Mouse (Mus musculus) fibroblast of lung, adult 2 months (primary cell): Measurements from ENCODE around the gene Dnajc8.

Experiments used
- DNase-seq: peaks from one replicate; pipeline ENCODE4 v3.0.0-alpha.2; 2011; ENCODE audit warnings: low read depth

Gene Dnajc8

DNA sequence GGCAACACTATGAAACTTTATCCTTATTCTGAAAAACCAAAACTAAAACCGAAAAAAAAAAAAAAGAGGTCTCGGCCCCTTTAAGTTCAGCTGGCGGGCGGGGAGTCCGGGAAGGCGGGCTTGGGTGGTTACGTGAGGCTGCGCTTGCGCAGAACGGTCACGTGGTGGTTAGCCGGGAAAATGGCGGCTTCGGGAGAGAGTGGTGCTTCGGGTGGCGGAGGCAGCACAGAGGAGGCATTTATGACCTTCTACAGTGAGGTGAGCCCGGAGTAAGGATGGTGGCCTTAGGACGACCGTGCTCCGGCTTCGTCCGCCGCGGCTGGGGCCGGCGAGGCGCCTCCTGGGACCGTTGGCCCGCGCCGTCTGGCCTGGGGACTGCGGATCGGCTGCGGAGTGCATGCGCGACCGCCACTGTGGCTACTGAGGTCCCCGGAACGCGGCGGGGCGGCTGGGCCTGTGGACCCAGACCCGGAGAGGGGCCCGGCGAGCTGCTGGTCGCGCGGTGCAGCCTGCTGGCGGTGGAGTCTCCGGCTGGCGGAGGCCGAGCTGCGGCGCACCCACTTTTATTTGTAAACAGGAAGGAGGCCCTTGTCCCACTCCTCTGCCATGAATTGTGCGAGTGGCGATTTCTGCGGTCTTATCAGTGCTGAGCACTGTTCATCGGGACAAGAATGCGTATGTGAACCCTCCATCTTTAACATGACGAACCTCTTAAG, at the start of gene Dnajc8:
Dnajc8 (plus strand) TSS at position 145 of the 716 bp plus-strand sequence.
- DNase-seq: peak; percentile 78

DNA sequence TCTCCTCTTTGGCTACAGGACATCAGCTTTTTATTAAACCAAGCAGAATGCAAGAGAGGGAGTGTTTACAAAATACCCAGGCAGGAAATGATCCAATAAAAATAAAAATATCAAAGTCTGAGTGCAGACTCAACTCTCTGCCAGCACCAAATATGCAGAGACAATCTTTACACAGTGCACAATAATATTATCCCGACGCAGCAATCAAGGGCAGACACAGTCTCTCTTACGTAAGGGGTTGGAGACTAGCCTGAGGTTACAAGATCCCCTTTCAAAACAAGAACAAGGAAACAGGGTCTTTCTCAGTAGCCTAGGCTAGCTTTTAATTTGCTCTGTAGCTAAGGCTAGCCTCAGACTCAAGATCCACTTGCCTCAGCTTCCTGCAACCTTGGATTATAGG, 46.8 kb upstream of the Dnajc8 start:
- DNase-seq: peak; percentile 36

DNA sequence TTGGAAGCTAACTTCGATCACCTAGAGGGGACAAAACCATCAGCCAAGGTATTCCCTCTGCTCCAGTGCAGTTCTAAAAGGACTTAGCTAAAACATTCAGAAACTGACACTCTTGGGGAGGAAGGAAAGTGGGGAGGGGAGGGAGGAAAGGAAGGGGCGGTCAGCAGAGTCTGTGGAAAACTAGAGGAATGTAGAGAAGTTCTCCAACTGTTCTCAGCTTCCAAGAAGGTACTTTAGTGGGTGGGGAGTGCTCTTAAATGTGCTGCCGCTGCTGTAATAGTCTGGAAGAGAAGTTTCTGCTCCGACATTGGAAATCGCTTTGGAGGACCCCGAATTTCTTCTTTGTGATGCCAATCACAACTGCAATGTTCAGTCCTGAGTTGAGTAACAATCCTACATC, 46.4 kb upstream of the Dnajc8 start:
- no peak for DNase-seq

DNA sequence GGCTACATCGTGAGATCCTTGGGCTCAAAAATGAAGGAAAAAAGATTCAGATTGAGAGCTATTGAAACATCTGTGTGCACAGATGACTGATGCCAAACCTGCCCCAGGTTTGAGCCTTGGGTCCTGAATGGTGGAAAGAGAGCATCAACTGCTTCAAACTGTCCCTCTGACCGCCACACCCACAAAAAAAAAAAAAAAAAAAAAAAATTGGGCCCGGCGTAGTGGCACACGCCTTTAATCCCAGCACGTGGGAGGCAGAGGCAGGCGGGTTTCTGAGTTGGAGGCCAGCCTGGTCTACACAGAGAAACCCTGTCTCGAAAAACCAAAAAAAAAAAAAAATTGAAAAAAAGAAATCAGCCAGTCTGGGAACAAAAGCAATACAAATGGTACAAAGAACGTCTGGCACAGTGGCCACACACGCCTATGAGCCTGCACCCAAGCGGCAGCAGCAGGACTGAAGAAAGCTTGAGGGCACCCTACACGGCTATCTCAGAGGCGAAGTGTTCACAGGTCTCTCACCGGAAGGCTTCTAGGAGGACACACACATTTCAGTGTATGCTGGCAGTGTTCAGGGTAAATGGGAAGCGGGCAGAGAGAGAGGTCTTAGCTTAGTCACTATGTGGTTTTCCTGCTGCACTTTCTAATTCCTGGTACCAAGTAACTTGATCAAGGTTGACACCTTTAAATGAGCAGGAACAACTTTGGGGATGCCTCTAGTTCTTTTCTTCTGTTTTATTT, 44.9 kb upstream of the Dnajc8 start:
- no peak for DNase-seq

DNA sequence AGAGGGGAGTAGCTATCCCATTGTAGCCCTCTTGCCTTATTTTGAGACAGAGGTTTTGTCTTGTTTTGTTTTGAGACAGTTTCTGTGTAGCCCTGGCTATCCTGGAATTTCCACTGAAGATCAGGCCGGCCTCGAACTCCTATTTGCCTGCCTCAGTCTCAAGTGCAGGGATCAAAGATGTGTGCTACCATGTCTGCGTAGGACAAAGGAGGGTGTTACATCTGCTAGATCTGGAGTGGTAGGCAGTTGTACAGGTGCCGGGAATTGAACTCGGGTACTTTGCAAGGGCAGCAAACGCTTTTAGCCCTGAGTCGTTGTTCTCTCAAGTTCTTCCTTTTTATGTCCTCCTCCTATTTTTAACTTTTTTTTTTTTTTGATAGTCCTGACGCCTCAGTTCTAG, 44.3 kb upstream of the Dnajc8 start:
- no peak for DNase-seq

DNA sequence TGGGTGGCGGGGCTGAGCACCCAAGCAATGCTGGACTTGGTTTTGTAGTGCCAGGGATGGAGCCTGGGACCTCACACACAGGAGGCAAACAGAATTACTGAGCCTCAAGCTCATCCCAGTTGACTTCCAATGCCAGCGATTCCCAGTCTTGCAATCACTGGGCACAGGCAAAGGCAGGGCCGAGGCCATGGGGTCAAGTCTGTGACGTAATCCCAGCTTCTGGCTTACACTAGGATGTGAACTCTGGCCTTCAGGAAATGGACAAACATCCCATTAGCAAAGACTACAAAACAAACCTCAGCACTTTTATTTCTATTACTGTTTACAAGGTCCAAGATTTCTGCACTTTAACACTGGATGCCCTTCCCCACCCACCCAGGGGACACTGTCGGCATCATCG, 43.6 kb upstream of the Dnajc8 start:
- no peak for DNase-seq

DNA sequence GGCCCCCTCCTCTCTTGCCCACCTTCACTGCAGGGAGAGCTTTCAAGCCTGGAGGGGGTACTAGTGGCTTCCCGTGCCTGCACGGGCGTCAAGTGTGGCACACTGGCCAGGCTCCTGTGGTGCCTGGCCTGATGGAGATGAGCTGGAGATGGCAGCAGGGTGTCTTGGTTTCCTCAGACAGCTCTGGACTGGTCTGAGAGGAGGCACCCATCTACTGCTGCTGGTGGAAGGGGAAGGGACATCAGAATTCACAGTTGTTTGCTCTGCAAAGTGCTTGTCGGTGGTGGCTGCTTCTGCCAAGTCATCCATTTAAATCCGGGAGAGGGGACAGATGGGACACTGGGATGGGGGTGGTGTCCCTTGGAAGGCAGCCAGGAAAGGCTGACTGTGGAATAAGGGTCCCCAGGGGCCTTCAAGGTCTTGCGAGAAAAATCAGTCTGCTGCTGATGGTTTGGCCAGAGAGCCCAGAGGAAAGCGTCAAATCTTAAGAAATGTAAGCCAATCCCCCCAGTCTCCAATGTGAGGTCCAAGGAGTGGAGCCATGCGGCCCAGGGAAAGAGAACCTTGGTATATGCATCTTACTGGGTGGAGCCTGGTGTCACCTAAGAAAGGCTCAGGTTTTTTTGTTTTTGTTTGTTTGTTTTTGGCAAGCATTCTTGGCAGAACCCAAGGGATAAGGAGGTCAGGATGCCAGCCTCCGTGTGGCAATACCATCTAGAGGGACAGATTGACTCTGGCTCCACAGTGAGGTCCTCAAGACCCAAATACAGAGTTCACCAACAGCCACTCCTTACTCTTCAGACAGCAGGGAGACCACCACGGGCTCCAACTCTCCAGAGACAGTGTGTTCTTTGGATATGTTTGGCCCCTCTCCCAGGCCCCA, 42.9 kb upstream of the Dnajc8 start:
- DNase-seq: no peak

DNA sequence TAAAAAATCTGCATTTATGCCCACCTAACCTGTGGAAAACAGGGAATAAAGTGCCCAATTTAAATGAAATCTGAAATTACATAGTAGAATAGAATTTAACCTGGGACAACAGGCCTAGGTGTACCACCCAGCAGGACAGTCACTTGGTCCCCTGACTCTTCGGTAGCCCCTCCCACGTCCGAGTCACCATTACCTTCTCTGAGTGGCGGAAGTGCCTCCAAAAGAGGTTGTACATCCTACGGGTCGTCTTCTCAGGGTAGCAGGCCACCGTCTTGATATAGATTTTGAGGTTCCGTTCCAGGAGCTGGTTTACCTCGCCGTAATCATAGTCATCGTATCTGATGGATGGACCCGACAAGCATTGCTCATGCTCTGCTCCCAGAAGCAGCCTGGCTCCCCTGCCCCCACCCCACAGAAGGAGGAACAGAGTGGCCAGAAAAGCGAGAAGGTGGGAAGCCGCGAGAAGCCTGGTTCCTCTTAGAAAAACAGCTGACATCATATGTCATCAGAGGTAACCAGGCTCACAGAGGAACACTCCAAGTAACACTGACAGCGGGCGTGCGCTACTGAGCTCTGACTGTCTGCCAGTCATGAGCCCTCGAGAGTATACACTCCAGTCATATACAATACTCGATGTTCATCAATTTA, 41.0 kb upstream of the Dnajc8 start:
- no peak for DNase-seq

DNA sequence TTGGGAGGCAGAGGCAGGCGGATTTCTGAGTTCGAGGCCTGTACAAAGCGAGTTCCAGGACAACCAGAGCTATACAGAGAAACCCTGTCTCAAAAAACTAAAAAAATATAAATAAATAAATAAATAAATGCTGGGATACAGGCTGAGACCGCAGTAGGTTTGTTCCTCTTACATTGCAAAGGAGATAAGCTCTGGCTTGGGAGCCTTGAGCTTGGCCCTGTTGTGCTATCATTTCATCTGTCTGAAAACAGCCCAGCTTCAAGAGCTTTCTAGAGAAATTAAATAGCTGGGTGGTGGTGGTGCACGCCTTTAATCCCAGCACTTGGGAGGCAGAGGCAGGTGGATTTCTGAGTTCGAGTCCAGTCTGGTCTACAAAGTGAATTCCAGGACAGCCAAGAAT, 33.7 kb upstream of the Dnajc8 start:
- DNase-seq: no peak

DNA sequence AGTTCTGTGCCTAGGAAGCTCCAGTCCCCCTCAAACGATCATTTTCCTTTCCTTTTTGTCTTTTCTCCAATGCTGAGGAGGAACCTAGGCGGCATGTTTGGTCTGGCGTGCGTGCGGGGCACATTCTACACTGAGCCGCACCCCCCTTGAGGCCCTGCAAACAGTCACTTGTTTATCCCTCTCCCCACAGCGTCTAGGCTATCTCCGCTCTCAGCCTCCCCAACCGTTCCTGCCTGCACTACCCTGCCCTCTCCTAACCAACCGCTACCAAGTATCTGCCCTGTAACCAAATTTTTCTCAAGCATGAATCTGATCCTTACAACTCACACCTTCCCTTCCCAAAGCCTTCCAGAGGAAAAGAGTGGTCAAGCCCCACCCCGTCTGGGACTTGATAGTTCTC, 32.0 kb upstream of the Dnajc8 start:
- no peak for DNase-seq

DNA sequence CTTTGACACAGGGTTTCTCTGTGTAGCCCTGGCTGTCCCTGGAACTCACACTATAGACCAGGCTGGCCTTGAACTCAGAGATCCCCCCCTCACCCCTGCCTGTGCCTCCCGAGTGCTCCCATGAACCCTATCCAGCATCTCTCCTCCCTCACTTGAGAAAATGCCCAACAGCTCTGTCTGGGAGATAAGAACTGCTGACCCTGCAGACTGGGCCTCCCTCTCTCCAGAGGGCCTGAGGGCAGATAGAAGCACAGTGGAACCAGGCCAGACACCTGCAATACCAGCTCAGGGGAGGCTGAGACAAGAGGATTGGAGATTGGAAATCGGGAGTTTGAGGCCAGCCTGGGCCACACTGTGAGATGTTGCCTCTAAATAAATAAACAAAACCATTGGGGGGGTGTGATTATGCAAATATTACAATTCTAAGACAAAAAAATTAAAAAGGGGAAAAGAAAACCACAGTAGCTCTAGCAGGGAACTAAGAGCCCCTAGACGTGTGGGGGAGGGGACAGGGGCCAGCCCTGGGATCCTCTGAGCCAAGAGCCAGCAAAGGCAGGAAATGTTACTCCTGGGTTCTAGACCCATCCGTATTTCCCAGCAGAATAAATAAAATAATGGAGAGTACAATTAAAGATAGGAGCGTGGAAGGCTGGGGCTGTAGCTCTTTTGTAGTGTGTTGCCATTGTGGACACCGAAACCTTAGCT, 30.2 kb upstream of the Dnajc8 start:
- DNase-seq: no peak

DNA sequence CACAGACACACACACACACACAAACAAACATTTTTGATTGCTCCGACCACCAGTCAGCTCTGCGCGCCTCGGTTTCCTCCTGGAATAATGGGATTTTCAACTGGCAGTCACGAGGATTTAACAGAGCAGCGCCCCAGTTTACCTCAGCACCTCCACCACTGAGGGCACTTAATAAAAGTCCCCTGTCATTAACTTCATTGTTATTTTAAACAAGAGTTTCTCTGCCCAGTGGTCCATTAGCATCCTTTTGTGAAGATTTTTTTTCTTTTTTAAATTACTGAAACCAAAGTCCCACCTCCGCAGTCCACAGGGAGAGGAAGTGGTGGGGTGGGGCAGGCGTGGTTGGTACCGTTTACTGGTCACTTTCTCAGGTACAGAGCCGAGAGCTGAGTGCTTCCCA, 29.6 kb upstream of the Dnajc8 start:
- no peak for DNase-seq

DNA sequence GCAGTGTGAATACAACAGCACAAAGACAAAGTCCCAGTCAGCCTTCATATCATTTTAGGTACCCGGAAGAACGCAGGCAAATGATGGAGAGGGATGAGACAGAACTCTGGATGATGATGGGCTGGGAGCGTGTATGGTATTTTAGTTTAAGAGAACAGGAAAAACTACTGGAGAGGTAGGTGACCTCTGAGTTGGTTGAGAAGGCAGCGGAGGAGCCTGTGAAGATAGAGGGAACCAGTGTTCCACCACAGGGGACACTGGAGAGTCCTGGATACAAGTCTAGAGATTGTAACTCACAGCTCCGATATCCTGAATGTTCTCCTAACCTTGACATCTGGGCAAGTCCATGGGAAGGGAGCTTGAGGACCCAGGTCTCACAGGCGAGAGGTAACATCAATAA, 29.1 kb upstream of the Dnajc8 start:
- no peak for DNase-seq

DNA sequence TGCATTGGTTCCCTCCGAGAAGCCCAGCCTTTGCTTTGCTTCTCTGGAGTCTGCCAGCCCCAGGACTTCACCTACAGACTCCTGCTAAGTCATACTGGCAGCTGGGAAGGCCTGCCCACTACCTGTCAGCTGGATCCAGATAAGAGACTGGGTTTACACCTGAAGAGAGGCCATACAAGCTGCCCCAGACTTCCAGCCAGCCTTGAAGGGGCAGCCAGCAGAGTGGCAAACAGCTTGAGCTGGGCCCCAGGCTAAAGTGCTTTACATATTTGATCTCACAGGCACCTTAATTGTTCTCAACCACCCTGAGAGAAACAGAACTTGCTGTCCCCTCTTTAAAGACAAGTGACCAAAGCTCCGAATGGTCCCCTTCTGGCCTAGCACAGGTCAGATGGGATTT, 28.1 kb upstream of the Dnajc8 start:
- no peak for DNase-seq

DNA sequence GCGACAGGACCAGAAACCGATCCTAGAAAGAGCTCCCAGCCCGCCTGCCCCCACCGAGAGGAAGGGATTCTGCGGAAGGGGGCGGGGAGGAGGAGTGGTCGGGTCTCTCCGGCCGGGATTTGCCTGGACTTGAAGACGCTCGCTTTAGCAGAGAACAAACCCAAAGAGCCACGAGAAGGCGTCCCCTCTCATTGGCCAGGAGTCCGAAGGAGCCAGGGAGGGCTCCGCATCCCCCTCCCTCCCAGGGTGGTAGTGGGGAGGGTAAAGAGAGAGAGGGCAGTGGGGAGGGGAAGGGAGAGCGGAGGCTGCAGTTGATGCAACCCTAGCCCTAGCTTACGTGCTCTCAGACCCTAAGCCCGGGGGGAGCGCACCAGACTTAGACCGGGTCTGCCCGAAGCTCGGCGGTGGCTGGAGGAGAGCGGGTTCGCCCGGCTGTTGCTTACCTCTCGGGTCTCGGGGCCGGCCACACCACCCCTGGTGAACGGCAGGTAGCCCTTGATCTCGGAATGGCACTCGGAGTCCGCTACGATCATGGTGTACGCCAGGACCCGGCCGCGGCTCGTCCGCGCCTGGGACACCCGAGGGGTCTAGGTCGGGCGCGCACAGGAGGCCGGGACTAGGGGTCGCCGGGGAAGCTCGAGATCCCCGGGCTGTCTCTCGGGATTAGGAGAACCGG, 25.6 kb upstream of the Dnajc8 start:
- peak; percentile 87 for DNase-seq

DNA sequence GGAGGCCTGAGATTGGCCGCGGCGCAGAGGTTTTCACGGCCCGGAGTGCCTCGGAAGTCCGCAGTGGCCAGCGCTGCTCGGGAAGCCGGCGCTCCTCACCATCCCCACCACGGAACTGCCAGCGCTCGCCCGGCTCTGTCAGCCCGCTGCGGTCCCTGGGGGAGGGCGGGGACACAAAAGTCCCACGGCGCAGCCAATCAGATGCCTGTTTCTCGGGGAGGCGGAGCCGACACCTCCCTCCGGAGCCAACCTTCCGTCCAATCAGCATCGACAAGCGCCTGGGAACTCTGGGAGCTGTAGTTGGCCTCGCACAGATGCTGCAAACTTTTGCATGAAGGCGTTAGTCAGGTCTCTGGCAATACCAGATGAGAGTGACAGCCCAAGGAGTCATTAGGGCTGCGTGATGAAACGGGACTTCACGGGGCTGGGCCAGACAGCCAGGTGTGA, 25.0 kb upstream of the Dnajc8 start, which contains the start of gene Sesn2:
Sesn2 (minus strand) TSS at position 150 of the 447 bp plus-strand sequence.
- DNase-seq: peak; percentile 96

DNA sequence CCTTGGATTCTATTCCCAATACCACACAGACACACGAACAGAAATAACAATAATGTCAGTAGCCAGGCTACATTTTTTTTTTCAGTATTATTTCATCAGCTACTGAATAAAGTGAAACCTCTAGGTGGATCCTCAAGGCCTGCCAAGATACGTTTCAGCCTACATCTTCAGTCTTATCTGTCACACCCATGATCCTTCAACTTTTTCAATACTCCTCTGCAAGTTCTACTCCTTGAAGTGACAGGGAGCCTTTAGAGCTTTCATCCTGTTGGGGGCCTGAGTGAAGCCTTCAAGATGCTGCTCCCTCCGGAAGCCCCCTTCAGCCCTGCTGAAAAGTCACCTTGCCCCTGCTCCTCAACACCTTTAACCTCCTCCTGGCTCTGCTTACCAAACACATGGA, 23.3 kb upstream of the Dnajc8 start:
- no peak for DNase-seq

DNA sequence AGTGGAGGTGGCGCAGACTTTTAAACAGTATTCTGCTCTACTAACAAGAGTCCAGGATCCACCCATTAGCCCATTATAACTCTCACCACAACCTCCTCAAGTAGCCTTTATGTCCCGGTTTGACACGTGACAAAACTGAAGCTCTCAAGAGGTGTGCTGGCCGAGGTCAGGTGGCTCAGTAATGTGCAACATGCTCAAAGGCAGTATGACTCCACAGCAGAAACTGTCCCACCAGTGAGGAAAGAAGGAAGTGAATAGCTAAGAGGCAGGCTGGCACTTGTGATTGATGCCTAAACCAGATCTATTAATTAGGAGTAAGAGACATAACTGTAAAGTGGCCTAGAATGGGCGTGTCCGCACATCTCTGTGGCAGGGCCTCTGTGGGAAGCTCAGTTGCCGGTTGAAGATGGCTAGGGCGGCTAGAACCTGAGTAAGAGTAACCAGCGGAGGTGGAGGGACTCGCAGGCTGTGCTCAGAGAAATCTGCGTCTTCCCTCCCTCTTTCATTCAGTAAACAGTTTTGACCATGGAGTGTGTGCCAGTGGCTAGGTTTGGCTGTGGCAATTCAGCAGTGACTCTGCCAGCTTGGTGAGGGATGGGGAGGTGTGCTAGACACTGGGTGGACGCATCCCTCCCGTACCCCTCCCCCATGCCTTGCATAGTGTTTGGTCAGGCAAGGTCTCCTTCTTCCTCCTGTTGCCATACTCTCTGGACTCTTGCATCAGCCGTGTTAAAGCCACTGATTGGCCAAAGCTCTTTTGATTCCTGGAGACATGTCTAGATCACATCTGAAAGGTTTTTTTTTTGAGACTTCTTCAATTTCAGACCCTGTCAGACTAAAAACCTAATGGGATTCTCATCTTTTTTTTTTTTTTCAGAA, 21.7 kb upstream of the Dnajc8 start:
- peak; percentile 69 for DNase-seq

DNA sequence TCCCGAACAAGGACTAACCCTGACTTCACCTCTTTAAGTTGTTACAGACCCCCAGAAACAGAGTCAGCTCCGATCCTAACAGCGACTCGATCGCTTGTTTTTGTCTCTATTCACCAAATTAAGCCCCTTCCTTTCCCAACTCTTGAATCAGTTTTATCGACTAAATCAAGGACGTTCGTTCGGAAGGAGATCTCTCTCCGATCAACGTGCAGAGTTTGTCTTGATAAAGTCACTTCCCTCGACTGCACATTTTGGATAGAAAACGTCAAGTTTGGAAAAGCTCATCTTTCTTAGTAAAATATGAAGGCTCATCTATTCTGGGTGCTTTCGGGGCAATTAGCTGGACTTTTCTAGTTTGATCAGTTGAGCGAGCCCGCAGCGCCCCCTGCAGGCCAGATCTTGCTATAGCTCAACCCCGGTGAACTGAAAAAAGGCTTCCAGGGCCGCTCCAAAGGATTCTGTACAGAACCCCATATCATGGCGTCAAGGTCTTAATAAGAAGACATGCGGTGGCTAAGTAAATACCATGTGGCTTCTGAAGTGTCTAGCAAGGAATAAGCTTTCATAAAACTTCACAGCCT, 20.7 kb upstream of the Dnajc8 start:
- DNase-seq: peak; percentile 67
